8 mouse cellular contexts compared by ENCODE assay signal in genomic region chr1:34842887-34843618, GRCm38 (mm10). TPM values are rescaled to one million over a fixed set of nuclear protein-coding genes. Genes with fewer than 3 reads are reported as not detected.
A peak's percentile ranks its signal among the peaks of the same experiment; 100 is the strongest.
DNase-seq lines count a peak whose midpoint lies in the region; ATAC-seq and TF ChIP-seq lines count a peak whose summit lies in the region.

TSS of gene Fam168b (minus strand) at chr1:34843065.

- peak; percentile 93 for DNase-seq in G1E (ENCODE audit: low spot score)
- peak; percentile 84 to 96 for DNase-seq in cerebellum, adult 18-20 months
- DNase-seq in forebrain, postnatal 0 days, result peak; percentile 97
- peak; percentile 89 for DNase-seq in heart, postnatal 4 days
- peak; percentile 74 to 88 for DNase-seq in layer of hippocampus, adult 8-10 months (ENCODE audit: low spot score in 2 of 2)
- peak; percentile 78 for DNase-seq in ovary, adult 18-20 months (ENCODE audit: low spot score)
- peak; percentile 95 for DNase-seq in thymus, postnatal 0 days (ENCODE audit: low spot score)

- no peaks in the 10 kb centered on the region for H3K9me3 ChIP-seq in G1E (replicated peaks)
- H3K9me3 ChIP-seq in forebrain, postnatal 0 days (ENCODE audit: low read length), result no peaks in the 10 kb centered on the region
- no peaks in the 10 kb centered on the region for H3K9me3 ChIP-seq in lung, embryonic 15.5 days

- under 1% methylated on average over 54 of the region's 59 CpGs for WGBS in forebrain, postnatal 0 days
- WGBS in lung, embryonic 15.5 days, result under 1% methylated on average over 59 of the region's 59 CpGs

- peak; percentile 64 for ATAC-seq in G1E (ENCODE audit: extremely low read depth, insufficient number of reproducible peaks, low FRiP score, poor library complexity, severe bottlenecking)
- ATAC-seq in forebrain, postnatal 0 days, result peak; percentile 92
- ATAC-seq in lung, embryonic 15.5 days (ENCODE audit: borderline replicate concordance, extremely low read depth, low FRiP score, low TSS enrichment), result peak; percentile 92

- peak within 1 kb of the TSS; percentile 92 for H3K9ac ChIP-seq in forebrain, postnatal 0 days
- H3K9ac ChIP-seq in lung, embryonic 15.5 days, result peak within 1 kb of the TSS; percentile 79

- H3K4me3 ChIP-seq in G1E (ENCODE audit: low read depth, low read length), result peak within 1 kb of the TSS; percentile 78
- H3K4me3 ChIP-seq in forebrain, postnatal 0 days (ENCODE audit: low read depth, low read length), result peak within 1 kb of the TSS; percentile 84
- H3K4me3 ChIP-seq in lung, embryonic 15.5 days, result peak within 1 kb of the TSS; percentile 61

- H3K4me2 ChIP-seq in forebrain, postnatal 0 days (ENCODE audit: low read depth), result peak within 1 kb of the TSS; percentile 90
- H3K4me2 ChIP-seq in lung, embryonic 15.5 days, result peak within 1 kb of the TSS; percentile 77

- peaks cover 23% of the 10 kb centered on the region for H3K36me3 ChIP-seq in G1E (replicated peaks)
- H3K36me3 ChIP-seq in forebrain, postnatal 0 days (ENCODE audit: insufficient read depth), result no peaks in the 10 kb centered on the region
- H3K36me3 ChIP-seq in lung, embryonic 15.5 days, result no peaks in the 10 kb centered on the region

- H3K4me1 ChIP-seq in G1E (ENCODE audit: insufficient read depth, low read depth, low read length), result peaks cover 39% of the 10 kb centered on the region
- H3K4me1 ChIP-seq in forebrain, postnatal 0 days (ENCODE audit: insufficient read depth), result peaks cover 18% of the 10 kb centered on the region; the same call in 1 of the 2 replicates
- H3K4me1 ChIP-seq in lung, embryonic 15.5 days, result peaks cover 26% of the 10 kb centered on the region

- H3K27me3 ChIP-seq in G1E (ENCODE audit: insufficient read depth, low read length), result peaks cover 15% of the 10 kb centered on the region; the same call in 1 of the 2 replicates
- no peaks in the 10 kb centered on the region for H3K27me3 ChIP-seq in forebrain, postnatal 0 days (ENCODE audit: insufficient read depth, low read length)
- H3K27me3 ChIP-seq in lung, embryonic 15.5 days, result no peaks in the 10 kb centered on the region

- TF ChIP-seq CTCF in G1E (IDR thresholded peaks at IDR 0.05; ENCODE audit: low read depth, low read length), result no peak
- no peak; the same call in 1 of the 2 replicates for TF ChIP-seq CTCF in forebrain, postnatal 0 days (IDR thresholded peaks at IDR 0.05; ENCODE audit: low read depth)

- H3K27ac ChIP-seq in forebrain, postnatal 0 days (ENCODE audit: low read depth, low read length), result peak within 1 kb of the TSS; percentile 98
- H3K27ac ChIP-seq in lung, embryonic 15.5 days, result peak within 1 kb of the TSS; percentile 97

RNA-seq across cellular contexts. Expression of gene Fam168b, which starts in this region (rescaled TPM):
- total RNA-seq in G1E (2014; fragmentation: Nextera tagmentation) (75.1 and 82.0 TPM in 2 replicates), G1E (2017) (95.3 and 98.4 TPM in 2 replicates)
- 383 and 401 TPM in 2 replicates for polyA plus RNA-seq in G1E (2012)
- total RNA-seq in forebrain, postnatal 0 days (2014; rRNA removed), result 244 and 334 TPM in 2 replicates
- polyA plus RNA-seq in forebrain, postnatal 0 days (2015; fragmentation: Nextera tagmentation; extraction: Ambion mirVana), result 81.9 and 100 TPM in 2 replicates
- 10 to 100 TPM; 83.2 to 89.8 TPM for total RNA-seq in heart, postnatal 4 days (2021)
- total RNA-seq in layer of hippocampus, adult 8-10 months (2022), result 100 to 1,000 TPM; 182 to 227 (median 212) TPM
- 72.1 and 74.9 TPM in 2 replicates for polyA plus RNA-seq in lung, embryonic 15.5 days (2015; fragmentation: Nextera tagmentation; extraction: Ambion mirVana)
- 52.4 and 55.2 TPM in 2 replicates for polyA plus RNA-seq in thymus, postnatal 0 days (2015; fragmentation: Nextera tagmentation; extraction: Ambion mirVana)

Comparison
In these comparisons a context has a peak if more than half of its experiments do, and no peak if none do; other contexts are left out.
1. Peak in every context shown above with its lines: DNase-seq, ATAC-seq, H3K4me3 ChIP-seq and H3K27ac ChIP-seq.